Mouse (Mus musculus) midbrain, embryonic 14.5 days (tissue): Measurements from ENCODE around the gene Kcne4. TPM values are rescaled to one million over a fixed set of nuclear protein-coding genes. Genes with fewer than 3 reads are reported as not detected.

ENCODE experiments used
- ATAC-seq: fragments of 200-750 bp; cut with Nextera tagmentation; 2 replicates; pipeline ENCODE4 v1.8.0; 2017; ENCODE audit warnings: moderate number of reproducible peaks, moderate library complexity; ENCODE audit not compliant: low FRiP score, low TSS enrichment
- DNase-seq: peaks from one replicate; pipeline ENCODE4 v3.0.0-alpha.2; 2015
- H3K27ac ChIP-seq: fragments of 300-500 bp; sonication (generic); replicated peaks from 2 replicates; pipeline ENCODE4 v1.5.1; 2014; ENCODE audit warnings: mild to moderate bottlenecking, low read depth, low read length, moderate library complexity
- H3K27me3 ChIP-seq: fragments of 300-500 bp; sonication (generic); 2 replicates; pipeline ENCODE4 v1.6.1; 2014; ENCODE audit warnings: low read length, control low read depth, mixed read lengths; ENCODE audit not compliant: control insufficient read depth, insufficient read depth
- H3K36me3 ChIP-seq: fragments of 300-500 bp; sonication (generic); 2 replicates; pipeline ENCODE4 v1.6.1; 2014; ENCODE audit warnings: low read length, control low read depth; ENCODE audit not compliant: control insufficient read depth, insufficient read depth
- H3K4me1 ChIP-seq: fragments of 300-500 bp; sonication (generic); 2 replicates; pipeline ENCODE4 v1.6.1; 2014; ENCODE audit warnings: mild to moderate bottlenecking, antibody characterized with exemption, low read length, control low read depth; ENCODE audit not compliant: control insufficient read depth, insufficient read depth
- H3K4me2 ChIP-seq: fragments of 300-500 bp; sonication (generic); 2 replicates; pipeline ENCODE4 v1.6.1; 2014; ENCODE audit warnings: mild to moderate bottlenecking, low read length, moderate library complexity
- H3K4me3 ChIP-seq: fragments of 300-500 bp; sonication (generic); replicated peaks from 2 replicates; pipeline ENCODE4 v1.5.1; 2014; ENCODE audit warnings: low read depth, low read length
- H3K9ac ChIP-seq: fragments of 300-500 bp; sonication (generic); replicated peaks from 2 replicates; pipeline ENCODE4 v1.6.1; 2014; ENCODE audit warnings: mild to moderate bottlenecking, low read length, moderate library complexity
- H3K9me3 ChIP-seq: fragments of 300-500 bp; sonication (generic); 2 replicates; pipeline ENCODE4 v1.6.1; 2016; ENCODE audit warnings: low read length, control low read depth, mixed read lengths; ENCODE audit not compliant: control insufficient read depth
- WGBS: fragments of 180-500 bp; shearing (Covaris S2); extraction: QIAGEN DNeasy Blood & Tissue Kit; methylation state at CpG from one replicate; pipeline ENCODE4 v1.1.7; 2014; 5-methylcytosine and 5-hydroxymethylcytosine counted together
- polyA plus RNA-seq: library from polyadenylated mRNA; unstranded; fragments of >200 nt; fragmentation: Nextera tagmentation; extraction: Ambion mirVana; gene quantifications from 2 replicates; pipeline ENCODE4 v1.2.1, GENCODE M21; 2014

Kcne4 gene
- polyA plus RNA-seq, 1 experiment from 2014 or later = 1.5 TPM

- WGBS = 94% methylated on average over 1 of the region's 1 CpGs
- Histone ChIP-seq H3K4me1 (no peaks in the 10 kb centered on the region), H3K27me3 (no peaks in the 10 kb centered on the region), H3K9ac (no peak overlapping the region), H3K4me2 (no peak overlapping the region), H3K27ac (no peak overlapping the region), H3K9me3 (no peaks in the 10 kb centered on the region), H3K36me3 (no peaks in the 10 kb centered on the region), H3K4me3 (no peak overlapping the region)
- no peak for DNase-seq
- no peak for ATAC-seq
These were observed 29.1 kb downstream of the Kcne4 start for GRCm38 (mm10) chr1:78845661-78846060.

- Histone ChIP-seq H3K9me3 (no peaks in the 10 kb centered on the region), H3K4me1 (no peaks in the 10 kb centered on the region), H3K36me3 (no peaks in the 10 kb centered on the region), H3K4me3 (no peak overlapping the region), H3K27ac (no peak overlapping the region), H3K4me2 (no peak overlapping the region), H3K9ac (no peak overlapping the region), H3K27me3 (no peaks in the 10 kb centered on the region)
- DNase-seq (peak; percentile 11), ATAC-seq (no peak)
- WGBS = 49% methylated on average over 2 of the region's 2 CpGs
These were observed 29.9 kb downstream of the Kcne4 start for GRCm38 (mm10) chr1:78846471-78846870.

GRCm38 (mm10) chr1:78852408-78853093 lies 36.0 kb downstream of the Kcne4 start:
- WGBS = 38% methylated on average over 17 of the region's 17 CpGs
- Histone ChIP-seq H3K9me3 (no peaks in the 10 kb centered on the region), H3K36me3 (no peaks in the 10 kb centered on the region), H3K9ac (no peak overlapping the region), H3K27me3 (no peaks in the 10 kb centered on the region), H3K4me2 (peak overlapping the region; percentile 15; the same call in 1 of the 2 replicates), H3K4me3 (no peak overlapping the region), H3K27ac (peak overlapping the region; percentile 67), H3K4me1 (0 out of 2 replicates have a peak, but pooled peaks cover 11% of the 10 kb centered on the region)
- peak; percentile 89 for ATAC-seq
- peak; percentile 75 for DNase-seq

GRCm38 (mm10) chr1:78853094-78853445 lies 36.5 kb downstream of the Kcne4 start:
- Histone ChIP-seq H3K36me3 (no peaks in the 10 kb centered on the region), H3K9ac (no peak overlapping the region), H3K27ac (peak overlapping the region; percentile 67), H3K9me3 (no peaks in the 10 kb centered on the region), H3K27me3 (no peaks in the 10 kb centered on the region), H3K4me3 (no peak overlapping the region), H3K4me1 (0 out of 2 replicates have a peak, but pooled peaks cover 11% of the 10 kb centered on the region), H3K4me2 (no peak overlapping the region)
- DNase-seq = no peak
- peak; percentile 44; the same call in 1 of the 2 replicates for ATAC-seq
- WGBS = 73% methylated on average over 3 of the region's 3 CpGs

GRCm38 (mm10) chr1:78854306-78854705 lies 37.7 kb downstream of the Kcne4 start:
- WGBS = 64% methylated on average over 1 of the region's 1 CpGs
- no peak for ATAC-seq

GRCm38 (mm10) chr1:78859573-78859972 lies 43.0 kb downstream of the Kcne4 start:
- no peak overlapping the region for H3K27ac ChIP-seq
- no peak for DNase-seq
- 88% methylated on average over 4 of the region's 4 CpGs for WGBS

More at GRCm38 (mm10) chr1:78854306-78854705, 37.7 kb downstream of the Kcne4 start:
- no peak overlapping the region for H3K4me3 ChIP-seq
- H3K4me2 ChIP-seq = no peak overlapping the region
- no peak overlapping the region for H3K27ac ChIP-seq
- H3K4me1 ChIP-seq = 0 out of 2 replicates have a peak, but pooled peaks cover 11% of the 10 kb centered on the region
- no peaks in the 10 kb centered on the region for H3K9me3 ChIP-seq
- no peak overlapping the region for H3K9ac ChIP-seq
- no peaks in the 10 kb centered on the region for H3K27me3 ChIP-seq
- no peak for DNase-seq
- no peaks in the 10 kb centered on the region for H3K36me3 ChIP-seq

GRCm38 (mm10) chr1:78860056-78860455 lies 43.5 kb downstream of the Kcne4 start:
- no peak overlapping the region for H3K4me3 ChIP-seq
- H3K9me3 ChIP-seq = no peaks in the 10 kb centered on the region
- no peak for DNase-seq
- H3K27ac ChIP-seq = no peak overlapping the region
- H3K9ac ChIP-seq = no peak overlapping the region
- H3K27me3 ChIP-seq = no peaks in the 10 kb centered on the region
- no peak overlapping the region for H3K4me2 ChIP-seq
- ATAC-seq = no peak
- no peaks in the 10 kb centered on the region for H3K4me1 ChIP-seq
- 85% methylated on average over 7 of the region's 7 CpGs for WGBS
- no peaks in the 10 kb centered on the region for H3K36me3 ChIP-seq

More at GRCm38 (mm10) chr1:78859573-78859972, 43.0 kb downstream of the Kcne4 start:
- H3K9me3 ChIP-seq = no peaks in the 10 kb centered on the region
- no peaks in the 10 kb centered on the region for H3K27me3 ChIP-seq
- no peaks in the 10 kb centered on the region for H3K4me1 ChIP-seq
- H3K9ac ChIP-seq = no peak overlapping the region
- no peak overlapping the region for H3K4me2 ChIP-seq
- ATAC-seq = no peak
- no peaks in the 10 kb centered on the region for H3K36me3 ChIP-seq
- no peak overlapping the region for H3K4me3 ChIP-seq

- Histone ChIP-seq H3K9ac (no peak overlapping the region), H3K4me2 (no peak overlapping the region), H3K27ac (no peak overlapping the region), H3K27me3 (no peaks in the 10 kb centered on the region), H3K4me1 (no peaks in the 10 kb centered on the region), H3K9me3 (no peaks in the 10 kb centered on the region), H3K36me3 (no peaks in the 10 kb centered on the region), H3K4me3 (no peak overlapping the region)
- DNase-seq (no peak), ATAC-seq (no peak)
- WGBS = 79% methylated on average over 1 of the region's 1 CpGs
These were observed 45.7 kb downstream of the Kcne4 start for GRCm38 (mm10) chr1:78862281-78862680.

- no peak overlapping the region for H3K27ac ChIP-seq
- no peaks in the 10 kb centered on the region for H3K27me3 ChIP-seq
- no peak overlapping the region for H3K4me2 ChIP-seq
- no peaks in the 10 kb centered on the region for H3K4me1 ChIP-seq
- no peaks in the 10 kb centered on the region for H3K36me3 ChIP-seq
- DNase-seq = no peak
- 69% methylated on average over 2 of the region's 2 CpGs for WGBS
- no peak overlapping the region for H3K4me3 ChIP-seq
- ATAC-seq = no peak
- no peaks in the 10 kb centered on the region for H3K9me3 ChIP-seq
- no peak overlapping the region for H3K9ac ChIP-seq
These were observed 47.3 kb downstream of the Kcne4 start for GRCm38 (mm10) chr1:78863833-78864232.
